Comparison of ENCODE assay signal across 7 mouse cellular contexts in the genomic region with DNA sequence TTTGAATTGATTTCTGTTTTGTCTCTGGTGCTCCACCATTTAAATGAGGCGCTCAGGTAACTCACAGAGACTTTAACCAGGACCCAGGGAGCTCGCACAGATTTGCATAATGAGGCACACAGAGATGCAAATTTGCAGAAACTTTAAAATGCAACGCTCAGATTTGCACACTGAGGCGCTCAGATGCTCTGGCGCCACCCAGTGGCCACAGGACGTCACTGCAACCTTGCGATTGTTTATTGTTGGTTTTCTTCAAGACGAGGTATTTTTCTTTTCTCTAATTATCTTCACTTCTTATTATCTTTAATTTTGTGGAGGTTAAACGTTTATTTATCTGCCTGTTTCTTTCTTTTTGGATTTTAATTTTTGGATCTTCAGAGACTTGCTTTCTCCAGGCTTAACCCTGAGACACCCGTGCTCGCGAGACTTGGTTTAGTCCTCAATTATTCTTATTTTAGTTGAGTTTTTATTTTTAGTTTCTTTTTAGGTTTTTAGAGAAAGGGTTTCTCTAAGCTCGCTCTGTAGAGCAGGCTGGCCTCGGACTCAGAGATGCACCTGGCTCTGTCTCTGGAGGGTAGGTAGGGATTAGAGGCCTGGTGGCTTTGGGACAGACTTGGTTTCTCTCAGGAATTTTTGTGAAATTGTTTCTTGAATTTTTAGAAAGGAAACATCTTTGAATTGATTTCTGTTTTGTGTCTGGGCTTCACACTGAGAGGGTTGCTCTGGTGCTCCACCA. TPM values are rescaled to one million over a fixed set of nuclear protein-coding genes. Genes with fewer than 3 reads are reported as not detected.
DNase-seq lines count a peak whose midpoint lies in the region; TF ChIP-seq lines count a peak whose summit lies in the region.
"Not testable (repeated sequence)": the region's sequence is repeated elsewhere in the genome, so short reads cannot be mapped to it uniquely, and the experiment has no call there.

No protein-coding gene starts in this region.

- not testable (repeated sequence) for H3K4me1 ChIP-seq in liver, adult 2 months (ENCODE audit: control insufficient read depth, insufficient read depth, low read length)

- TF ChIP-seq CTCF in liver, adult 2 months (IDR thresholded peaks at IDR 0.05; ENCODE audit: low read depth, low read length), result not testable (repeated sequence)

- H3K27me3 ChIP-seq in liver, adult 2 months (ENCODE audit: control insufficient read depth, insufficient read depth, low read length); myocyte (ENCODE audit: control insufficient read depth, insufficient read depth, insufficient read length): not testable (repeated sequence)

- peaks cover 23% of the 10 kb centered on the region for H3K36me3 ChIP-seq in liver, adult 2 months (ENCODE audit: control insufficient read depth, insufficient read depth, low read length)
- peaks cover 13% of the 10 kb centered on the region for H3K36me3 ChIP-seq in myocyte (ENCODE audit: control insufficient read depth, insufficient read depth)

- TF ChIP-seq POLR2A in liver, adult 2 months (IDR thresholded peaks at IDR 0.05; ENCODE audit: extremely low read depth, insufficient read depth, low read length); myocyte (IDR thresholded peaks at IDR 0.05; ENCODE audit: insufficient read length, low read depth): not testable (repeated sequence)

- WGBS in liver, adult 2 months, result 63% methylated on average over 14 of the region's 14 CpGs

- not testable (repeated sequence) for H3K4me3 ChIP-seq in liver, adult 2 months (ENCODE audit: insufficient read depth, low read depth, low read length)
- H3K4me3 ChIP-seq in myocyte, result peak overlapping the region; percentile 2

- H3K9ac ChIP-seq in liver, adult 2 months (ENCODE audit: low read depth, low read length), result not testable (repeated sequence)

- not testable (repeated sequence) for H3K79me2 ChIP-seq in liver, adult 2 months (ENCODE audit: control insufficient read depth, insufficient read depth, low read length); myocyte (ENCODE audit: control insufficient read depth, insufficient read depth)

- not testable (repeated sequence) for H3ac ChIP-seq in myocyte (ENCODE audit: control insufficient read depth, insufficient read length)

- DNase-seq in adipocyte (ENCODE audit: low spot score), result peak; percentile 82
- DNase-seq in cerebellum, postnatal 4 days (ENCODE audit: low spot score in 2 of 2), result peak; percentile 100
- peak; percentile 83 for DNase-seq in gastrocnemius, postnatal 25 days
- peak; percentile 89 to 99 for DNase-seq in kidney, adult 8-10 months
- peak; percentile 63 for DNase-seq in liver, adult 2 months (ENCODE audit: extremely low read depth, low read depth, low spot score)
- peak; percentile 92 for DNase-seq in spleen, postnatal 10 days (ENCODE audit: low spot score in 2 of 2)

- peak overlapping the region; percentile 13 for H3K4me2 ChIP-seq in myocyte (ENCODE audit: low read depth)

- not testable (repeated sequence) for H3K27ac ChIP-seq in liver, adult 2 months (replicated peaks; ENCODE audit: insufficient read depth, low read depth, low read length)

RNA-seq across cellular contexts. Expression of a gene that starts 10.7 kb away (rescaled TPM):
- 10 to 100 TPM; 31.6 to 43.1 TPM for total RNA-seq in gastrocnemius, postnatal 25 days (2021)
- total RNA-seq in liver, adult 2 months (2014; rRNA removed), result 8.0 and 11.5 TPM in 2 replicates
- 102 and 123 TPM in 2 replicates for polyA plus RNA-seq in liver, adult 2 months (2012; rRNA removed)
- polyA plus RNA-seq in myocyte (2012; fragmentation: generic; extraction: Trizol), result 39.8 TPM
